Mouse (Mus musculus) cortical plate, adult 2 months (tissue): Measurements from ENCODE around the gene Coro1b.

Source experiments
- CTCF ChIP-seq: fragments of 200-500 bp; IDR thresholded peaks from 2 replicates; pipeline ENCODE4 v1.5.1; 2011; ENCODE audit warnings: mild to moderate bottlenecking, control low read depth, low read length; ENCODE audit not compliant: insufficient read depth; ENCODE audit errors: extremely low read depth
- POLR2A ChIP-seq: fragments of 200-500 bp; IDR thresholded peaks from 2 replicates; pipeline ENCODE4 v1.6.1; 2011; ENCODE audit warnings: mild to moderate bottlenecking, low read length, control low read depth; ENCODE audit not compliant: insufficient read depth; ENCODE audit errors: extremely low read depth

GRCm38 (mm10) chr19:4197180-4197579 lies 48.8 kb downstream of the Coro1b start:
- TF ChIP-seq POLR2A (no peak), CTCF (no peak)
